Mouse (Mus musculus) E14TG2a.4 (cell line): ENCODE measurements around the gene Lrp3.
A peak's percentile ranks its signal among the peaks of the same experiment; 100 is the strongest.

Experiments used
- H3K27me3 ChIP-seq: 2 replicates; pipeline ENCODE4 v1.6.1; 2014; ENCODE audit warnings: low read length, control low read depth; ENCODE audit not compliant: insufficient read depth
- H3K36me3 ChIP-seq: 2 replicates; pipeline ENCODE4 v1.6.1; 2014; ENCODE audit warnings: low read length, control low read depth; ENCODE audit not compliant: insufficient read depth
- H3K4me1 ChIP-seq: replicated peaks from 2 replicates; pipeline ENCODE4 v1.6.1; 2014; ENCODE audit warnings: low read depth, low read length, control low read depth
- H3K4me3 ChIP-seq: replicated peaks from 2 replicates; pipeline ENCODE4 v1.5.1; 2014; ENCODE audit warnings: mild to moderate bottlenecking, low read length
- H3K9me3 ChIP-seq: 2 replicates; pipeline ENCODE4 v1.6.1; 2014; ENCODE audit warnings: low read length, control low read depth
- CTCF ChIP-seq: conservative IDR thresholded peaks from 2 replicates; pipeline ENCODE4 v1.5.1; 2014; ENCODE audit warnings: low read length
- NANOG ChIP-seq: IDR thresholded peaks from 2 replicates; pipeline ENCODE4 v1.6.1; 2014; ENCODE audit warnings: borderline replicate concordance, low read length, mixed read lengths
- POU5F1 ChIP-seq: IDR thresholded peaks from 2 replicates; pipeline ENCODE4 v1.6.1; 2014; ENCODE audit warnings: low read length, borderline replicate concordance

Gene Lrp3

GRCm38 (mm10) chr7:35211791-35212190 is 3.5 kb downstream of the Lrp3 start:
- TF ChIP-seq NANOG (no peak), POU5F1 (no peak), CTCF (no peak)
- peaks cover 64% of the 10 kb centered on the region for H3K27me3 ChIP-seq
- H3K4me3 ChIP-seq = no peak overlapping the region
- no peaks in the 10 kb centered on the region for H3K9me3 ChIP-seq
- no peaks in the 10 kb centered on the region for H3K36me3 ChIP-seq
- peaks cover 21% of the 10 kb centered on the region for H3K4me1 ChIP-seq

- no peak overlapping the region for H3K4me3 ChIP-seq
- peaks cover 76% of the 10 kb centered on the region for H3K27me3 ChIP-seq
- H3K9me3 ChIP-seq = peaks cover 10% of the 10 kb centered on the region; the same call in 1 of the 2 replicates
- H3K36me3 ChIP-seq = peaks cover 3% of the 10 kb centered on the region; the same call in 1 of the 2 replicates
- peaks cover 27% of the 10 kb centered on the region for H3K4me1 ChIP-seq
- no peak for TF ChIP-seq CTCF
- no peak for TF ChIP-seq NANOG
- TF ChIP-seq POU5F1 = no peak
Measured at GRCm38 (mm10) chr7:35199755-35200154, 15.5 kb downstream of the Lrp3 start.

GRCm38 (mm10) chr7:35198981-35199754 is 16.1 kb downstream of the Lrp3 start:
- TF ChIP-seq POU5F1 = no peak
- TF ChIP-seq CTCF = no peak
- TF ChIP-seq NANOG = no peak
- peaks cover 21% of the 10 kb centered on the region for H3K4me1 ChIP-seq
- H3K36me3 ChIP-seq = peaks cover 3% of the 10 kb centered on the region; the same call in 1 of the 2 replicates
- no peak overlapping the region for H3K4me3 ChIP-seq
- H3K27me3 ChIP-seq = peaks cover 76% of the 10 kb centered on the region
- H3K9me3 ChIP-seq = peaks cover 10% of the 10 kb centered on the region; the same call in 1 of the 2 replicates

GRCm38 (mm10) chr7:35197022-35197421 is 18.3 kb downstream of the Lrp3 start:
- Histone ChIP-seq H3K4me3 (no peak overlapping the region), H3K9me3 (peaks cover 10% of the 10 kb centered on the region; the same call in 1 of the 2 replicates), H3K36me3 (peaks cover 3% of the 10 kb centered on the region; the same call in 1 of the 2 replicates), H3K27me3 (peaks cover 72% of the 10 kb centered on the region), H3K4me1 (peaks cover 2% of the 10 kb centered on the region; the same call in 1 of the 2 replicates)
- TF ChIP-seq CTCF = no peak
- TF ChIP-seq NANOG = no peak
- no peak for TF ChIP-seq POU5F1

- peaks cover 89% of the 10 kb centered on the region for H3K27me3 ChIP-seq
- no peak for TF ChIP-seq NANOG
- no peak for TF ChIP-seq POU5F1
- no peak for TF ChIP-seq CTCF
- no peaks in the 10 kb centered on the region for H3K36me3 ChIP-seq
- H3K4me3 ChIP-seq = no peak overlapping the region
- peaks cover 8% of the 10 kb centered on the region; the same call in 1 of the 2 replicates for H3K4me1 ChIP-seq
- H3K9me3 ChIP-seq = no peaks in the 10 kb centered on the region
Measured at GRCm38 (mm10) chr7:35191276-35191675, 24.0 kb downstream of the Lrp3 start.

- no peaks in the 10 kb centered on the region for H3K36me3 ChIP-seq
- H3K9me3 ChIP-seq = no peaks in the 10 kb centered on the region
- TF ChIP-seq POU5F1 = no peak
- no peak for TF ChIP-seq NANOG
- TF ChIP-seq CTCF = no peak
- no peak overlapping the region for H3K4me3 ChIP-seq
- peaks cover 21% of the 10 kb centered on the region for H3K4me1 ChIP-seq
- H3K27me3 ChIP-seq = peaks cover 94% of the 10 kb centered on the region
Measured at GRCm38 (mm10) chr7:35189699-35190098, 25.6 kb downstream of the Lrp3 start.

GRCm38 (mm10) chr7:35185889-35186569 is 29.3 kb downstream of the Lrp3 start, which contains the start of gene Slc7a10:
Gene Slc7a10 (plus strand): TSS chr7:35186385.
- H3K27me3 ChIP-seq = peaks cover 73% of the 10 kb centered on the region
- no peak for TF ChIP-seq POU5F1
- no peak for TF ChIP-seq NANOG
- no peak for TF ChIP-seq CTCF
- H3K36me3 ChIP-seq = no peaks in the 10 kb centered on the region
- peaks cover 23% of the 10 kb centered on the region for H3K4me1 ChIP-seq
- peaks cover 18% of the 10 kb centered on the region for H3K9me3 ChIP-seq
- H3K4me3 ChIP-seq = peak within 1 kb of the TSS; percentile 68

GRCm38 (mm10) chr7:35184833-35185724 is 30.2 kb downstream of the Lrp3 start:
- Histone ChIP-seq H3K4me1 (peaks cover 23% of the 10 kb centered on the region), H3K9me3 (peaks cover 18% of the 10 kb centered on the region), H3K27me3 (peaks cover 64% of the 10 kb centered on the region), H3K36me3 (no peaks in the 10 kb centered on the region), H3K4me3 (peak overlapping the region; percentile 68)
- TF ChIP-seq CTCF (peak; percentile 25), POU5F1 (no peak)
